Mouse (Mus musculus) embryonic facial prominence, embryonic 10.5 days (tissue): ENCODE data around the gene Tshb. TPM values are rescaled to one million over a fixed set of nuclear protein-coding genes. Genes with fewer than 3 reads are reported as not detected.
A peak's percentile ranks its signal among the peaks of the same experiment; 100 is the strongest.

Experiments used
- DNase-seq: peaks from one replicate; pipeline ENCODE4 v3.0.0-alpha.2; 2017; ENCODE audit warnings: low spot score
- H3K27ac ChIP-seq: fragments of 300-500 bp; sonication (generic); replicated peaks from 2 replicates; pipeline ENCODE4 v1.5.1; 2016; ENCODE audit warnings: mild to moderate bottlenecking
- H3K27me3 ChIP-seq: fragments of 300-500 bp; sonication (generic); replicated peaks from 2 replicates; pipeline ENCODE4 v1.6.1; 2016; ENCODE audit warnings: low read depth, mild to moderate bottlenecking; ENCODE audit not compliant: poor library complexity, severe bottlenecking
- H3K36me3 ChIP-seq: fragments of 300-500 bp; sonication (generic); replicated peaks from 2 replicates; pipeline ENCODE4 v1.6.1; 2016; ENCODE audit warnings: mild to moderate bottlenecking, moderate library complexity
- H3K4me1 ChIP-seq: fragments of 300-500 bp; sonication (generic); 2 replicates; pipeline ENCODE4 v1.6.1; 2016
- H3K4me3 ChIP-seq: fragments of 300-500 bp; sonication (generic); 2 replicates; pipeline ENCODE4 v1.5.1; 2016; ENCODE audit warnings: mild to moderate bottlenecking, moderate library complexity
- H3K9me3 ChIP-seq: fragments of 300-500 bp; sonication (generic); 2 replicates; pipeline ENCODE4 v1.6.1; 2016; ENCODE audit warnings: mild to moderate bottlenecking
- WGBS: fragments of 180-500 bp; shearing (Covaris S2); methylation state at CpG from one replicate; pipeline ENCODE4 v1.1.7; 2016; 5-methylcytosine and 5-hydroxymethylcytosine counted together
- polyA plus RNA-seq: library from polyadenylated mRNA; unstranded; fragments of >200 nt; fragmentation: Nextera tagmentation; extraction: Ambion mirVana; gene quantifications from 2 replicates; pipeline ENCODE4 v1.2.1, GENCODE M21; 2016

Gene Tshb
- 0.10 and 0.11 TPM in 2 replicates for polyA plus RNA-seq

GRCm38 (mm10) chr3:102782618-102783017 lies at the start of gene Tshb:
Tshb (minus strand) TSS chr3:102782718.
- no peak within 1 kb of the TSS for H3K4me3 ChIP-seq
- 82% methylated on average over 2 of the region's 2 CpGs for WGBS
- no peak within 1 kb of the TSS for H3K27ac ChIP-seq
- no peak for DNase-seq
- H3K36me3 ChIP-seq, result no peaks in the 10 kb centered on the region
- H3K4me1 ChIP-seq, result no peaks in the 10 kb centered on the region
- H3K27me3 ChIP-seq, result no peaks in the 10 kb centered on the region
- H3K9me3 ChIP-seq, result no peaks in the 10 kb centered on the region

GRCm38 (mm10) chr3:102803937-102804336 lies 21.4 kb upstream of the Tshb start:
- DNase-seq, result peak; percentile 76
- no peaks in the 10 kb centered on the region for H3K4me1 ChIP-seq
- WGBS, result 9% methylated on average over 3 of the region's 3 CpGs
- H3K4me3 ChIP-seq, result no peak overlapping the region
- H3K36me3 ChIP-seq, result no peaks in the 10 kb centered on the region
- H3K27ac ChIP-seq, result no peak overlapping the region
- no peaks in the 10 kb centered on the region for H3K27me3 ChIP-seq
- no peaks in the 10 kb centered on the region for H3K9me3 ChIP-seq

GRCm38 (mm10) chr3:102787369-102787768 lies 4.9 kb upstream of the Tshb start:
- Histone ChIP-seq H3K4me3 (no peak overlapping the region), H3K27me3 (no peaks in the 10 kb centered on the region), H3K27ac (no peak overlapping the region), H3K4me1 (no peaks in the 10 kb centered on the region), H3K9me3 (no peaks in the 10 kb centered on the region), H3K36me3 (no peaks in the 10 kb centered on the region)
- WGBS, result 51% methylated on average over 4 of the region's 4 CpGs
- no peak for DNase-seq

GRCm38 (mm10) chr3:102773018-102773417 lies 9.5 kb downstream of the Tshb start:
- Histone ChIP-seq H3K36me3 (no peaks in the 10 kb centered on the region), H3K4me1 (peaks cover 6% of the 10 kb centered on the region), H3K4me3 (no peak overlapping the region), H3K9me3 (no peaks in the 10 kb centered on the region), H3K27me3 (no peaks in the 10 kb centered on the region), H3K27ac (no peak overlapping the region)
- no peak for DNase-seq
- WGBS, result 90% methylated on average over 4 of the region's 4 CpGs

GRCm38 (mm10) chr3:102764850-102765249 lies 17.7 kb downstream of the Tshb start:
- Histone ChIP-seq H3K27ac (no peak overlapping the region), H3K27me3 (no peaks in the 10 kb centered on the region), H3K4me3 (no peak overlapping the region), H3K36me3 (peaks cover 48% of the 10 kb centered on the region), H3K9me3 (no peaks in the 10 kb centered on the region), H3K4me1 (peaks cover 12% of the 10 kb centered on the region)
- DNase-seq, result no peak
- WGBS, result 73% methylated on average over 7 of the region's 7 CpGs

- Histone ChIP-seq H3K27me3 (no peaks in the 10 kb centered on the region), H3K4me3 (no peak overlapping the region), H3K36me3 (peaks cover 57% of the 10 kb centered on the region), H3K9me3 (no peaks in the 10 kb centered on the region), H3K4me1 (peaks cover 12% of the 10 kb centered on the region), H3K27ac (peak overlapping the region; percentile 36; the same call in 1 of the 2 replicates)
- no peak for DNase-seq
- WGBS, result 47% methylated on average over 10 of the region's 10 CpGs
Measured at GRCm38 (mm10) chr3:102763713-102764400, 18.7 kb downstream of the Tshb start.

- WGBS, result 49% methylated on average over 3 of the region's 3 CpGs
- H3K4me3 ChIP-seq, result no peak overlapping the region
- no peak overlapping the region for H3K27ac ChIP-seq
- no peaks in the 10 kb centered on the region for H3K9me3 ChIP-seq
- H3K36me3 ChIP-seq, result peaks cover 54% of the 10 kb centered on the region
- DNase-seq, result no peak
- H3K4me1 ChIP-seq, result peaks cover 12% of the 10 kb centered on the region
- H3K27me3 ChIP-seq, result no peaks in the 10 kb centered on the region
Measured at GRCm38 (mm10) chr3:102762388-102762787, 20.1 kb downstream of the Tshb start.

GRCm38 (mm10) chr3:102760236-102760635 lies 22.3 kb downstream of the Tshb start:
- Histone ChIP-seq H3K4me1 (peaks cover 12% of the 10 kb centered on the region), H3K4me3 (no peak overlapping the region), H3K27ac (no peak overlapping the region), H3K9me3 (no peaks in the 10 kb centered on the region), H3K27me3 (no peaks in the 10 kb centered on the region), H3K36me3 (peaks cover 37% of the 10 kb centered on the region)
- WGBS, result 66% methylated on average over 3 of the region's 3 CpGs
- DNase-seq, result no peak

GRCm38 (mm10) chr3:102757019-102757418 lies 25.5 kb downstream of the Tshb start:
- Histone ChIP-seq H3K9me3 (no peaks in the 10 kb centered on the region), H3K36me3 (peaks cover 43% of the 10 kb centered on the region), H3K4me3 (no peak overlapping the region), H3K27ac (no peak overlapping the region), H3K27me3 (no peaks in the 10 kb centered on the region), H3K4me1 (no peaks in the 10 kb centered on the region)
- no peak for DNase-seq
- 86% methylated on average over 6 of the region's 6 CpGs for WGBS

GRCm38 (mm10) chr3:102755801-102756200 lies 26.7 kb downstream of the Tshb start:
- WGBS, result 81% methylated on average over 1 of the region's 1 CpGs
- DNase-seq, result no peak
- H3K9me3 ChIP-seq, result no peaks in the 10 kb centered on the region

GRCm38 (mm10) chr3:102752457-102752856 lies 30.1 kb downstream of the Tshb start:
- Histone ChIP-seq H3K27me3 (no peaks in the 10 kb centered on the region), H3K36me3 (peaks cover 11% of the 10 kb centered on the region), H3K4me1 (peaks cover 10% of the 10 kb centered on the region; the same call in 1 of the 2 replicates), H3K27ac (no peak overlapping the region), H3K4me3 (no peak overlapping the region), H3K9me3 (no peaks in the 10 kb centered on the region)
- no peak for DNase-seq
- WGBS, result 78% methylated on average over 5 of the region's 5 CpGs

More at GRCm38 (mm10) chr3:102755801-102756200, 26.7 kb downstream of the Tshb start:
- H3K27me3 ChIP-seq, result no peaks in the 10 kb centered on the region
- H3K27ac ChIP-seq, result no peak overlapping the region
- peaks cover 31% of the 10 kb centered on the region for H3K36me3 ChIP-seq
- H3K4me3 ChIP-seq, result no peak overlapping the region
- no peaks in the 10 kb centered on the region for H3K4me1 ChIP-seq

- 94% methylated on average over 4 of the region's 4 CpGs for WGBS
- H3K36me3 ChIP-seq, result peaks cover 11% of the 10 kb centered on the region
- no peak overlapping the region for H3K27ac ChIP-seq
- no peak overlapping the region for H3K4me3 ChIP-seq
- DNase-seq, result no peak
- H3K27me3 ChIP-seq, result no peaks in the 10 kb centered on the region
- H3K4me1 ChIP-seq, result peaks cover 11% of the 10 kb centered on the region; the same call in 1 of the 2 replicates
- no peaks in the 10 kb centered on the region for H3K9me3 ChIP-seq
Measured at GRCm38 (mm10) chr3:102752053-102752452, 30.5 kb downstream of the Tshb start.

GRCm38 (mm10) chr3:102751536-102751935 lies 31.0 kb downstream of the Tshb start:
- Histone ChIP-seq H3K4me3 (no peak overlapping the region), H3K4me1 (peaks cover 11% of the 10 kb centered on the region; the same call in 1 of the 2 replicates), H3K9me3 (no peaks in the 10 kb centered on the region), H3K36me3 (peaks cover 11% of the 10 kb centered on the region), H3K27me3 (no peaks in the 10 kb centered on the region), H3K27ac (no peak overlapping the region)
- DNase-seq, result no peak
- 91% methylated on average over 3 of the region's 3 CpGs for WGBS
